Comparison of ENCODE assay signal across 24 mouse cellular contexts in genomic region chr11:70752337-70753017, GRCm38 (mm10). TPM values are rescaled to one million over a fixed set of nuclear protein-coding genes. Genes with fewer than 3 reads are reported as not detected.
DNase-seq lines count a peak whose midpoint lies in the region; ATAC-seq lines count a peak whose summit lies in the region.
"Had no signal": no experiment of that assay in that cellular context is flagged by ENCODE, and none has a peak within 500 bp of the region (broad histone marks: within the 10 kb centered on the region; RNA-seq: fewer than 3 reads in every experiment).

No protein-coding gene starts in this region.

- no peaks in the 10 kb centered on the region for H3K36me3 ChIP-seq in midbrain, embryonic 14.5 days (ENCODE audit: control insufficient read depth, insufficient read depth, low read length)
- no peaks in the 10 kb centered on the region for H3K36me3 ChIP-seq in midbrain, embryonic 13.5 days
- no peaks in the 10 kb centered on the region for H3K36me3 ChIP-seq in intestine, embryonic 15.5 days
- H3K36me3 ChIP-seq: embryonic facial prominence, embryonic 13.5 days; heart, embryonic 13.5 days had no signal

- no peak for DNase-seq in midbrain, embryonic 14.5 days
- peak; percentile 79 for DNase-seq in adipocyte (ENCODE audit: low spot score)
- DNase-seq in spleen, postnatal 4 days (ENCODE audit: low spot score in 2 of 2), result no peak
- DNase-seq in adrenal gland, adult 8-10 months, result no peak
- DNase-seq: adrenal gland, adult 2 months; adrenal gland, postnatal 36 days; cerebellum, adult 11-12 months; cerebellum, adult 9-10 months; cerebellum, postnatal 25 days; gastrocnemius, adult 2 months; gastrocnemius, postnatal 36 days; heart, adult 11 months; heart, postnatal 36 days had no signal

- no peak overlapping the region for H3K27ac ChIP-seq in midbrain, embryonic 14.5 days (replicated peaks; ENCODE audit: low read depth, low read length)
- no peak overlapping the region for H3K27ac ChIP-seq in midbrain, embryonic 13.5 days
- peak overlapping the region; percentile 87 for H3K27ac ChIP-seq in intestine, embryonic 15.5 days
- H3K27ac ChIP-seq: embryonic facial prominence, embryonic 13.5 days; forebrain, embryonic 13.5 days; gastrocnemius, adult 2 months; heart, embryonic 13.5 days had no signal

- 0 out of 2 replicates have a peak overlapping the region, but pooled peaks have one; percentile 12 for H3K9ac ChIP-seq in midbrain, embryonic 14.5 days (replicated peaks; ENCODE audit: low read length)
- H3K9ac ChIP-seq in midbrain, embryonic 13.5 days (replicated peaks), result no peak overlapping the region
- H3K9ac ChIP-seq in intestine, embryonic 15.5 days, result no peak overlapping the region
- H3K9ac ChIP-seq: embryonic facial prominence, embryonic 13.5 days; forebrain, embryonic 13.5 days; heart, embryonic 13.5 days had no signal

- no peaks in the 10 kb centered on the region for H3K27me3 ChIP-seq in midbrain, embryonic 14.5 days (ENCODE audit: control insufficient read depth, insufficient read depth, low read length)
- no peaks in the 10 kb centered on the region for H3K27me3 ChIP-seq in midbrain, embryonic 13.5 days
- no peaks in the 10 kb centered on the region for H3K27me3 ChIP-seq in intestine, embryonic 15.5 days (replicated peaks)
- H3K27me3 ChIP-seq: embryonic facial prominence, embryonic 13.5 days had no signal

- H3K4me2 ChIP-seq in midbrain, embryonic 14.5 days (ENCODE audit: low read length), result no peak overlapping the region
- H3K4me2 ChIP-seq in midbrain, embryonic 13.5 days (replicated peaks), result no peak overlapping the region
- H3K4me2 ChIP-seq in intestine, embryonic 15.5 days (replicated peaks), result 0 out of 2 replicates have a peak overlapping the region, but pooled peaks have one; percentile 15
- H3K4me2 ChIP-seq: embryonic facial prominence, embryonic 13.5 days; forebrain, embryonic 13.5 days; heart, embryonic 13.5 days had no signal

- H3K4me1 ChIP-seq in midbrain, embryonic 14.5 days (ENCODE audit: control insufficient read depth, insufficient read depth, low read length), result no peaks in the 10 kb centered on the region
- 0 out of 2 replicates have a peak, but pooled peaks cover 3% of the 10 kb centered on the region for H3K4me1 ChIP-seq in midbrain, embryonic 13.5 days (replicated peaks)
- 0 out of 2 replicates have a peak, but pooled peaks cover 3% of the 10 kb centered on the region for H3K4me1 ChIP-seq in intestine, embryonic 15.5 days (replicated peaks)
- H3K4me1 ChIP-seq: embryonic facial prominence, embryonic 13.5 days; forebrain, embryonic 13.5 days; heart, embryonic 13.5 days had no signal

- WGBS in midbrain, embryonic 14.5 days, result 88% methylated on average over 4 of the region's 4 CpGs
- WGBS in midbrain, embryonic 13.5 days, result 89% methylated on average over 4 of the region's 4 CpGs
- 58% methylated on average over 4 of the region's 4 CpGs for WGBS in intestine, embryonic 15.5 days

- ATAC-seq in midbrain, embryonic 14.5 days (ENCODE audit: low FRiP score, low TSS enrichment), result no peak
- ATAC-seq in midbrain, embryonic 13.5 days, result no peak
- peak; percentile 94 for ATAC-seq in intestine, embryonic 15.5 days
- ATAC-seq in megakaryocyte-erythroid progenitor cell, adult 5-6 weeks (replicated peaks; ENCODE audit: low FRiP score, low TSS enrichment, poor library complexity, severe bottlenecking), result peak; percentile 40; the same call in 1 of the 2 replicates
- no peak for ATAC-seq in monocyte, adult 5-6 weeks (replicated peaks; ENCODE audit: insufficient number of reproducible peaks, low FRiP score, low TSS enrichment, poor library complexity, severe bottlenecking)
- ATAC-seq: activated CD4-positive, CD25-positive, alpha-beta regulatory T cell, adult 4 months; forebrain, embryonic 13.5 days; hindbrain, embryonic 16.5 days; Patski had no signal

- no peaks in the 10 kb centered on the region for H3K9me3 ChIP-seq in midbrain, embryonic 14.5 days (ENCODE audit: control insufficient read depth, low read length)
- no peaks in the 10 kb centered on the region for H3K9me3 ChIP-seq in midbrain, embryonic 13.5 days
- no peaks in the 10 kb centered on the region for H3K9me3 ChIP-seq in intestine, embryonic 15.5 days
- H3K9me3 ChIP-seq: embryonic facial prominence, embryonic 13.5 days; forebrain, embryonic 13.5 days; heart, embryonic 13.5 days had no signal

- H3K4me3 ChIP-seq in midbrain, embryonic 14.5 days (replicated peaks; ENCODE audit: low read depth, low read length), result no peak overlapping the region
- H3K4me3 ChIP-seq in midbrain, embryonic 13.5 days (replicated peaks), result no peak overlapping the region
- H3K4me3 ChIP-seq in intestine, embryonic 15.5 days (replicated peaks), result no peak overlapping the region
- H3K4me3 ChIP-seq: embryonic facial prominence, embryonic 13.5 days; forebrain, embryonic 13.5 days; gastrocnemius, adult 2 months; heart, embryonic 13.5 days had no signal

RNA-seq across cellular contexts. Expression of gene Zfp3, which starts 11.5 kb away (rescaled TPM):
- polyA plus RNA-seq in midbrain, embryonic 14.5 days (2014; fragmentation: Nextera tagmentation; extraction: Ambion mirVana), result 14.8 and 16.8 TPM in 2 replicates
- 13.2 and 15.1 TPM in 2 replicates for polyA plus RNA-seq in midbrain, embryonic 13.5 days (2015; fragmentation: Nextera tagmentation; extraction: Ambion mirVana)
- 5.3 and 6.2 TPM in 2 replicates for polyA plus RNA-seq in intestine, embryonic 15.5 days (2015; fragmentation: Nextera tagmentation; extraction: Ambion mirVana)
- 3.1 and 5.6 TPM in 2 replicates for total RNA-seq in megakaryocyte-erythroid progenitor cell, adult 5-6 weeks (2014; fragmentation: Nextera tagmentation)
- total RNA-seq in megakaryocyte-erythroid progenitor cell, adult 5-6 weeks (2017), result 1.6 and 3.9 TPM in 2 replicates
- total RNA-seq in monocyte, adult 5-6 weeks (2017), result 2.1 to 6.5 TPM (median 2.1 TPM) in 3 replicates
- 10 to 100 TPM; 11.7 to 14.8 (median 13.9) TPM for total RNA-seq in adrenal gland, adult 8-10 months (2022)

RNA-seq across cellular contexts. Expression of gene Kif1c, which starts 52.1 kb away (rescaled TPM):
- polyA plus RNA-seq in midbrain, embryonic 14.5 days (2014; fragmentation: Nextera tagmentation; extraction: Ambion mirVana), result 4.0 and 6.6 TPM in 2 replicates
- 1.4 and 2.1 TPM in 2 replicates for polyA plus RNA-seq in midbrain, embryonic 13.5 days (2015; fragmentation: Nextera tagmentation; extraction: Ambion mirVana)
- polyA plus RNA-seq in intestine, embryonic 15.5 days (2015; fragmentation: Nextera tagmentation; extraction: Ambion mirVana), result 4.4 TPM in 2 replicates
- 3.9 and 8.3 TPM in 2 replicates for total RNA-seq in megakaryocyte-erythroid progenitor cell, adult 5-6 weeks (2014; fragmentation: Nextera tagmentation)
- total RNA-seq in megakaryocyte-erythroid progenitor cell, adult 5-6 weeks (2017), result 5.4 and 13.2 TPM in 2 replicates
- total RNA-seq in monocyte, adult 5-6 weeks (2017), result 27.3 to 30.6 TPM (median 30.3 TPM) in 3 replicates
- 100 to 1,000 TPM; 130 to 210 (median 165) TPM for total RNA-seq in adrenal gland, adult 8-10 months (2022)

RNA-seq across cellular contexts. Expression of gene Inca1, which starts 52.5 kb away (rescaled TPM):
- polyA plus RNA-seq in midbrain, embryonic 14.5 days (2014; fragmentation: Nextera tagmentation; extraction: Ambion mirVana), result 0.95 and 1.6 TPM in 2 replicates
- 0.94 and 1.8 TPM in 2 replicates for polyA plus RNA-seq in midbrain, embryonic 13.5 days (2015; fragmentation: Nextera tagmentation; extraction: Ambion mirVana)
- 1.4 and 1.5 TPM in 2 replicates for polyA plus RNA-seq in intestine, embryonic 15.5 days (2015; fragmentation: Nextera tagmentation; extraction: Ambion mirVana)
- total RNA-seq in megakaryocyte-erythroid progenitor cell, adult 5-6 weeks (2014; fragmentation: Nextera tagmentation), result 0.69 TPM in 1 of 2 replicates, not detected in the other
- 0.42 TPM in 1 of 2 replicates, not detected in the other for total RNA-seq in megakaryocyte-erythroid progenitor cell, adult 5-6 weeks (2017)
- 0.53 TPM in 1 of 3 replicates, not detected in the others for total RNA-seq in monocyte, adult 5-6 weeks (2017)
- 10 to 100 TPM in 2 of 4 experiments, 1 to 10 TPM in 2; 5.3 to 11.4 (median 8.6) TPM for total RNA-seq in adrenal gland, adult 8-10 months (2022)

RNA-seq across cellular contexts. Expression of gene Scimp, which starts 59.9 kb away (rescaled TPM):
- polyA plus RNA-seq in midbrain, embryonic 14.5 days (2014; fragmentation: Nextera tagmentation; extraction: Ambion mirVana), result 0.39 TPM in 1 of 2 replicates, not detected in the other
- polyA plus RNA-seq in midbrain, embryonic 13.5 days (2015; fragmentation: Nextera tagmentation; extraction: Ambion mirVana), result 0.19 TPM in 1 of 2 replicates, not detected in the other
- polyA plus RNA-seq in intestine, embryonic 15.5 days (2015; fragmentation: Nextera tagmentation; extraction: Ambion mirVana), result 0.70 and 0.88 TPM in 2 replicates
- total RNA-seq in megakaryocyte-erythroid progenitor cell, adult 5-6 weeks (2014; fragmentation: Nextera tagmentation), result not detected in 2 replicates
- 0.99 TPM in 1 of 2 replicates, not detected in the other for total RNA-seq in megakaryocyte-erythroid progenitor cell, adult 5-6 weeks (2017)
- 13.5 to 64.4 TPM (median 25.6 TPM) in 3 replicates for total RNA-seq in monocyte, adult 5-6 weeks (2017)
- 1 to 10 TPM; 1.1 to 2.7 (median 2.0) TPM for total RNA-seq in adrenal gland, adult 8-10 months (2022)
- total RNA-seq: gastrocnemius, adult 2 months; gastrocnemius, postnatal 36 days had no signal
- polyA plus RNA-seq: C2C12; forebrain, embryonic 13.5 days had no signal

Comparison
In these comparisons a context has a peak if more than half of its experiments do, and no peak if none do; other contexts are left out.
1. ATAC-seq: peak in intestine, embryonic 15.5 days (single experiment) and megakaryocyte-erythroid progenitor cell, adult 5-6 weeks (single experiment); none in midbrain, embryonic 14.5 days (single experiment), midbrain, embryonic 13.5 days (single experiment) and monocyte, adult 5-6 weeks (single experiment).